In the genomic region with DNA sequence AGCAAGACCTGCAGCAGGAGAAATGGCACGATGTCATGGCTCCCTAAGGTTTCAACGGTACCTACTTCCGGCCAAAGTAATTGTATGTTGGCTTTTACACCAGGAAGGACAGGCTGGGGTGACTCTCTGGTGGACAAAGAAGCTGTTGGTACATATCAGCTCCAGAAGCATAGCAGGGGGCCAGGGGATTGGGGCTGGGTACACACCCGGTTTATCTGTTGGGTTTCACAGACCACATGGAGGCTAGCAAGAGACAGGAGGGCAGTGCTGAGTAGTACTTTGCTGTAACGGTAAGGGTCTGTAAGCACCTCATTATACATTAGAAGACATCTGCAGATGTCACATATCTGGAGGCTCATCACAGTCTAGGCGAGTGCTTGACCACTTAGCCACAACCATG, we compare ENCODE assay signal across 17 mouse cellular contexts.
"Had no signal": no experiment of that assay in that cellular context is flagged by ENCODE, and none has a peak within 500 bp of the region (broad histone marks: within the 10 kb centered on the region; RNA-seq: fewer than 3 reads in every experiment).

No protein-coding gene starts in this region.

- H3K9me3 ChIP-seq: limb, embryonic 13.5 days; midbrain, embryonic 15.5 days had no signal

- ATAC-seq: inflammation-experienced regulatory T-cells, adult 6 months; intestine, postnatal 0 days; lung, postnatal 0 days; midbrain, embryonic 15.5 days had no signal

- H3K9ac ChIP-seq: limb, embryonic 13.5 days; lung, embryonic 14.5 days; midbrain, embryonic 12.5 days; midbrain, embryonic 15.5 days; neural tube, embryonic 13.5 days had no signal

- H3K36me3 ChIP-seq: limb, embryonic 10.5 days; limb, embryonic 13.5 days; midbrain, embryonic 12.5 days; midbrain, embryonic 15.5 days; neural tube, embryonic 13.5 days had no signal

- H3K4me3 ChIP-seq: layer of hippocampus, adult 2 months; limb, embryonic 10.5 days; limb, embryonic 13.5 days; midbrain, embryonic 12.5 days; midbrain, embryonic 15.5 days; myocyte; neural tube, embryonic 13.5 days had no signal

- DNase-seq: kidney, adult 2 months; kidney, postnatal 25 days; layer of hippocampus, adult 9-11 months; lung, embryonic 14.5 days; thymus, postnatal 25 days had no signal

- H3K27me3 ChIP-seq: limb, embryonic 13.5 days; midbrain, embryonic 12.5 days; midbrain, embryonic 15.5 days; neural tube, embryonic 13.5 days had no signal

- H3K4me1 ChIP-seq: limb, embryonic 13.5 days; midbrain, embryonic 12.5 days; midbrain, embryonic 15.5 days; neural tube, embryonic 13.5 days had no signal

- H3K27ac ChIP-seq: kidney, postnatal 0 days; layer of hippocampus, adult 2 months; limb, embryonic 10.5 days; limb, embryonic 13.5 days; macrophage; midbrain, embryonic 12.5 days; midbrain, embryonic 15.5 days; neural tube, embryonic 13.5 days had no signal

- H3K4me2 ChIP-seq: limb, embryonic 13.5 days; lung, embryonic 14.5 days; midbrain, embryonic 12.5 days; midbrain, embryonic 15.5 days; neural tube, embryonic 13.5 days had no signal
